Mouse (Mus musculus): ENCODE measurements around the gene Hs1bp3.

The Hs1bp3 gene

GRCm38 (mm10) chr12:8313270-8313771, at the start of gene Hs1bp3:
Hs1bp3 (plus strand) TSS chr12:8313432.
- DNase-seq (ENCODE audit: low spot score in 2 of 2) = peak; percentile 69 to 81

DNA sequence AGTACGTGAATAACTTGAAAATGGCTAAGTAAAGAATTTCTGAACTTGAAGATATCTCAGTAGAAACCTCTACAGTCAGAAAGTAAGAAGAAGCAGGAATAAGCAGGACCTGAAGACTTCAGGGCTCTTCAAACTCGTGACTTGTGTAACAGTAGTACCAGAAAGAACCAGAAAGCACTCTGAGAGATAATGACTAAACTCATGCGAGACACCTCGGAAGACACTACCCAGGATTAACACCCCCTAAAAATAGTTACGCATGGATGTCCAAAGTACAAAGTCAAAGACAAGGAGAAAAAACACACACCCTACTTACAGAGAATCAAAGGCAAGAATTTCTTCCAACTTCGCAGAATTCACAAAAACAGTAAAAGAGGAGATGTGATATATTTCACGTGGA, 46.9 kb upstream of the Hs1bp3 start:
- no peak for DNase-seq (ENCODE audit: low spot score in 2 of 2)

- DNase-seq (ENCODE audit: low spot score in 2 of 2) = no peak
Measured at GRCm38 (mm10) chr12:8269627-8270026, 43.6 kb upstream of the Hs1bp3 start.

DNA sequence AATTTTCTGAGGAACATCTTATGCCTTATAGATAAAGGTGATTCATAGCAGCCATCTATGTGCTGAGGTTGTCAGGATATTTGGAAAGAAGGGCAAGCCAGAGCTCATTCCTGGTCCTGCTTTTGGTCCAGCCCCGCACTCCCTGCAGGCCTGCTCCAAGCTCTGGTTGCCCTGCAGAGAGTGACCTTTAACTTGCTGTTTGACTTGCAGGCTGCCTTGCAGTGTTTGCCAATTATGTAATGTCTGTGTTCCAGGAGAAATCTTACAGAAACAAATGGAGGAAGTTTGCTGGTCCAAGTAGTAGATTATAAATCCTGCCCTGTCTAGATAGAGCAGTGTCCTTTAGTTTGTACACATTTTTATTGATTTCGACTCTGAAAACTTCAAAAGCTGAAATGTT, 41.8 kb upstream of the Hs1bp3 start:
- no peak for DNase-seq (ENCODE audit: low spot score in 2 of 2)

DNA sequence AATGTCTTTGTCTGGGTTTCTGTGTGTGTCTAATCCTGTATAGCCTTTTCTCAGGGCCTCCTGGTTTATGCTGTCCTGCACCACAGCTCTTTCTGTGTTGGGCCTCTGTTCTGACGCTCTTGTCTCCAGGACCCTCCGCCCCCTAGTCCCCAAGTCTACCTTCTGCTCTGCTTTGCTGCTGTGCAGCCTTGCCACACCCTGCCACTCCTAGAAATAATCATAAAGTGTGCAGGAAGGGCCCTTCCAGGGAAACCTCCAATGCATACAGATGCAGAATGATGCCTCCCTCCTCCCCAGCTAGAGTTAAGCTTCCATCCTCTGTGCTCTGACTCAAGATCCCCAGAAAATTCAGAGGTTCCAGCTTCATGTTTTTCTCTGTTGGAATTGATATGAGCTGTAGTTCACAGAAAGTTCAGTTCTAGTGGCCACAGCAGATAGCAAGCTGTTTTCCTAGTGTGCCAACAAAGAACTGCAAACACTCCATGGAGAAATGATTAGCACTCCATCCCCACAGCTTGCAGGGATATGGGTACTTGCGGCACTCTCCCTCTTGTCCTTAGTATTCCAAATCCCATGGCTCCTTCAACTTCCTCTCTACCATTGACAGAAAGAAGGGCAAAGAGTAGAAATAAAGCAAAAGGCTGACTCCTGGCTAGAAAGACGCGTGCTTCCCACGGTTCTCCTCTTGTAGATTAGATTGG, 39.6 kb upstream of the Hs1bp3 start:
- no peak for DNase-seq (ENCODE audit: low spot score in 2 of 2)

DNA sequence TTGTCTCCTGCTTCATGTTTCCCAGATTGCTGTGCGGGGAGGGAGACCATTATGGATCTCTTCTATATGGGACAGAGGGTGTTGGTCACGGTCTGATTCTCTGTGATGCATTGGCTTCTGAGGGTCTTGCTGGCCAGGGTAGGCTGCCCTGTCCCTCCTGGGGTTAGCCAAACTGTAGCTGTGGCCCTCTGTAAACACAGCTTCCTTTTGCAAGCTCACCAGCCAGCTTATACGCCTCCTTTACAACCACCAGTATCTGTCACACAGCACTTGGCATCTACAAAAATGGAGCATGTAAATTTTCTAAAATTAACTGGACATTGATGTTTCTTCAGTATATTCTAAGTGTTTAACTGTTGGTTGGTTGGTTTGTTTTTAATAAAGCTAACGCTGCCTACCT, 37.8 kb upstream of the Hs1bp3 start:
- no peak for DNase-seq (ENCODE audit: low spot score in 2 of 2)

GRCm38 (mm10) chr12:8281225-8282017, 31.8 kb upstream of the Hs1bp3 start:
- no peak for DNase-seq (ENCODE audit: low spot score in 2 of 2)

- no peak for DNase-seq (ENCODE audit: low spot score in 2 of 2)
Measured at GRCm38 (mm10) chr12:8287970-8288369, 25.3 kb upstream of the Hs1bp3 start.

GRCm38 (mm10) chr12:8289099-8289498, 24.1 kb upstream of the Hs1bp3 start:
- DNase-seq (ENCODE audit: low spot score in 2 of 2) = no peak

- no peak for DNase-seq (ENCODE audit: low spot score in 2 of 2)
Measured at GRCm38 (mm10) chr12:8289499-8289898, 23.7 kb upstream of the Hs1bp3 start.

DNA sequence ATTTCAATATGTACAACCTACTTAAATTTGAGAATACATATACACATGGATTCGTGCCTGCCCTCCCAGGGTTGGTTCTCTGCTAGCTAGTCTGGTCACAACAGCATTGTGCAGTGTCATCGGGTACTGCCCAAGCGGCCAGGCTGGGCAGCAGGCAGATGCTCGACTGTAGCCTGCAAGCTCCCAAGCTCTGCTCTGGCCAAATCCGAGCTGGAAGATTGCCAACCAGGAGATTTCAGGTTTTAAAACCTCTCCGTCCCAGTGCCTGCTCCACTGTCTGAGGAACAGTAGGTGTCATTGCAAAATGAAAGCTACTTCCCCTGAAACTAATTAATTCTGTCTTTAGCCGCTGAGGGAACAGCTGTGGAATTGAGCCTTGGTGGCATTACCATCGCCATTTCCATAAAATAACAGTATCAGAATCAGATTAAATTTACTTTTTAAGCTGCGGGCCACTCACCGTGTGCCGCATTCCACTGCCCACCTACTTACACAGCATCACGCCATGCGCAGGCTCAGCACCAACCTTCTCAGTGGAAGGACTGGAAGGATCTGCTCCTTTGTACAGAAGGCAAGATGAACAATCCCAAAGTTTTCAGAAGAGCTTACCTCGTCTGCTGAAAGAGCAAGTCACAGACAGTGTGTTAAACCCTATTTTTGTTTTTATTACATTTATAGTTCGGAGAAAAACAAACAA, 21.9 kb upstream of the Hs1bp3 start:
- DNase-seq (ENCODE audit: low spot score in 2 of 2) = no peak

GRCm38 (mm10) chr12:8295307-8295913, 17.8 kb upstream of the Hs1bp3 start:
- DNase-seq (ENCODE audit: low spot score in 2 of 2) = no peak

DNA sequence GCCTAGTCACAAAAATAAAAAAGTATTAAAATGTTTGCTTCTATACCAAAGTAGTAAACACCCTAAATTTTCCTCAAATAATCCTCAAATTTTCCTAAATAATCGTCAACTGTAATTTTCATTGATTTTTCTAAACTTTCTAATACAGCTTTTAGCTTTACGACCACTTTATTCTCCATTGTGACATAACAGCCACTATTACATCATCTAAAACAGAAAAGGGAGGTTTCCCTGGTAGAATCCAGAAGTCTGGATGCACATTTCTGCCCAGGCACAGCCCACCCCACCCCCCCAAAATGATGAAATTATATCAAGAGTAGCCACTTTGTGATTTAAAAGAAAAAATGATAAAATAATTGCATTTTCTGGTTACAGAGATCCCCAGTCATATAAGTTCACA, 17.1 kb upstream of the Hs1bp3 start:
- no peak for DNase-seq (ENCODE audit: low spot score in 2 of 2)

GRCm38 (mm10) chr12:8297586-8298214, 15.5 kb upstream of the Hs1bp3 start:
- no peak for DNase-seq (ENCODE audit: low spot score in 2 of 2)

GRCm38 (mm10) chr12:8298361-8299142, 14.7 kb upstream of the Hs1bp3 start:
- DNase-seq (ENCODE audit: low spot score in 2 of 2) = no peak

DNA sequence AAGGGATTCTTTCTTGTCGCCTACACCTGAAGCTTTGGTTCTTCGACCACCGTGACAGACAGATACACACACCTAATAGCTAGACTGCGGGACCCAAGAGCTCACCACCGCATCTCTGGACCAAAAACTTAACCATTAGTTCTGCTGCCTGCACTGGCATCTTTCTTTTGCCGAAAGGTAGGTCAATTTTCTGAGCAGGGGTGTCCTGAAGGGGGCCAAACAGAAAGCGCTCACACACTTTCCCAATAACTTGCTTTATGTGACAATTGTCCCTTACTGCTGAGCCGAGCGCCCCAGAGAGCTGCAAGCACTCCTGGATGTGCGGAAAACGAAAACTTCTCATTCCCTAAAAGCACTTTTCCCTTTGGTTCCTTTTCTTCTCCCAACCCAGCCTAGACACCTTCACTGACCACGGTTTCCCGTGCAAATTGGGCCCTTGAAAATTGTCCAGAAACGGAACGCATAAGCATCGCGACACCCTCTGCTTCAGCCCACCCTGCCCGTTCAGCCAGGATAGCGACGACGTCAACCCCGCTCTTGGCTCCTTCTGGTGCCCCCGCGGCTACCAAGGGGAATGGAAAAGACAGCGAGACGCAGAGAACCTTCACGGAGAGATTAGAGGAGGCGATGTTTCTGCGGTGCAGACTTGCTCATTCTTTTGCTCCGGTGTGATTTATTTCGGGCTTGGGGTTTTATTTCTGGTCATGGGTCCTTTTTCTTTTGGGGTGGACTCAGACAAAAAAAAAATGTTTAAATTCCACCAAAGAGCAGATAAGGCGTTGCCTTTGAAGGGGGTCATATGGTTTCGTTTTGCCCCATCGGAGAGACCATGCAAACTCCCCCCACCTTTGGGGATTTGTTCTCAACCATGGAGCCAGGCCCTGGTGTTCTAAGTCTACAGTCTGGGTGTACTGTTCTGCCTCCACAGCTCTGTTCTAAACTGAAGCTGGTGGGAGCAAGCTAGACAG, 13.8 kb upstream of the Hs1bp3 start:
- no peak for DNase-seq (ENCODE audit: low spot score in 2 of 2)

DNA sequence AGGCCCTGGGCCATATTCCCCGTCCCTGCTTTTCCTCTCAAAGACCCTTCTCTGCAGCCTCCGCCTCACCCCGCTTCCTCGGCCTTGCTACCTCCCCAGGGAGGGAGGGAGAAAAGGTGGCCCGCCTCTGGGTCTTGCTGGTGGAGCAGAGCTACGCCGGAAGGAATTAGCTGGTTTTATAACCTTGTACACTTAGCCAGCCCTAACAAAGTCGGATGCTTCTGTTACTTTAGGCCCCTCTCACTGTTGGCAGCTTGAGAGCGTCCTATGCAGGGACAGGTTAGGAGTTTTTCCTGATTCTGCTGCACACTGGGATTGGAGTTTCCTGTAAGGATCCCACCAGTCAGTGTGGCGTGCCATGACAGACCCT, 13.1 kb upstream of the Hs1bp3 start:
- DNase-seq (ENCODE audit: low spot score in 2 of 2) = no peak

- DNase-seq (ENCODE audit: low spot score in 2 of 2) = no peak
Measured at GRCm38 (mm10) chr12:8300521-8300920, 12.7 kb upstream of the Hs1bp3 start.

DNA sequence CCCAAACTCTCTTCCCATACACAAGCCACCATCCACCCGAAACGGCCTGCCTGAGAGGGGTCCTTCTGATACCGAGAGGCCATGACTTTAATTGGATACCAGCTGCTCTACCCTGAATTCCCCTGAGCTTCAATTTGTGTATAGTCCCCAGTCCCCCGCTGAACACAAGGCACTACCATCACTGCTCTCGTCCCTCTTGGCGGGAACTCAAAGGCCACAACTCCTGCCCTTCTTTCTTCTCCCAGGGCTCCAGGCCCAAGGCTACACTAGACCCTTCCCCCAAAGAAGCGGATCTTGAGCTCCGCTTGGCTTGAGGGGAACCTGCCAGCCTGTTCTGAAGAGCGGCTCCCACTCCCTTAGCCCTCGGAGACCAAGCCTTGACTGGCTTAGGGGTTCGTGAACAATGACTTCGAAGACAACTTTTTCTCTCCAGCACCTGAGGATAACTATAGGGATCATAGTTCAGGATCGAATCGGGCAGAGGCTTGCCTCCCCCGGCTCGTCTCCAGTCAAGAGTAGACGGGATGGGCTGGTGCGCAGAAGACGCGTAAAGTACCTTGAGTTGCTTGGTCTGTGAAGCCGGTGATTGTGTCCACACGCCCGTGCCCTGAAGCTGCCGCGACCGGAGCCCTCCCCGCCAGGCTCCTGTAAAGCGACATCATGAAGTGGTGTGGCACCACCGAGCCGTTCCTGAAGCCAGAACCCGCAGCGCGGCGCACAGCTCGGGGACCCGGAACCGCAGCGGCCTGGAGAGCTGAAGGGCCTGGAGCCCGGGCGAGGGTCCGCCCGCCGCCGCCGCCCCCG, 12.0 kb upstream of the Hs1bp3 start:
- no peak for DNase-seq (ENCODE audit: low spot score in 2 of 2)
